Mouse (Mus musculus) embryonic facial prominence, embryonic 10.5 days (tissue): Measurements from ENCODE around the gene Nsl1. TPM values are rescaled to one million over a fixed set of nuclear protein-coding genes. Genes with fewer than 3 reads are reported as not detected.

Experiments
- DNase-seq: peaks from one replicate; pipeline ENCODE4 v3.0.0-alpha.2; 2017; ENCODE audit warnings: low spot score
- H3K27ac ChIP-seq: fragments of 300-500 bp; sonication (generic); replicated peaks from 2 replicates; pipeline ENCODE4 v1.5.1; 2016; ENCODE audit warnings: mild to moderate bottlenecking
- H3K27me3 ChIP-seq: fragments of 300-500 bp; sonication (generic); replicated peaks from 2 replicates; pipeline ENCODE4 v1.6.1; 2016; ENCODE audit warnings: low read depth, mild to moderate bottlenecking; ENCODE audit not compliant: poor library complexity, severe bottlenecking
- H3K36me3 ChIP-seq: fragments of 300-500 bp; sonication (generic); replicated peaks from 2 replicates; pipeline ENCODE4 v1.6.1; 2016; ENCODE audit warnings: mild to moderate bottlenecking, moderate library complexity
- H3K4me1 ChIP-seq: fragments of 300-500 bp; sonication (generic); 2 replicates; pipeline ENCODE4 v1.6.1; 2016
- H3K4me3 ChIP-seq: fragments of 300-500 bp; sonication (generic); 2 replicates; pipeline ENCODE4 v1.5.1; 2016; ENCODE audit warnings: mild to moderate bottlenecking, moderate library complexity
- H3K9me3 ChIP-seq: fragments of 300-500 bp; sonication (generic); 2 replicates; pipeline ENCODE4 v1.6.1; 2016; ENCODE audit warnings: mild to moderate bottlenecking
- WGBS: fragments of 180-500 bp; shearing (Covaris S2); methylation state at CpG from one replicate; pipeline ENCODE4 v1.1.7; 2016; 5-methylcytosine and 5-hydroxymethylcytosine counted together
- polyA plus RNA-seq: library from polyadenylated mRNA; unstranded; fragments of >200 nt; fragmentation: Nextera tagmentation; extraction: Ambion mirVana; gene quantifications from 2 replicates; pipeline ENCODE4 v1.2.1, GENCODE M21; 2016

The Nsl1 gene
- polyA plus RNA-seq, 1 experiment from 2014 or later = 35.4 TPM

DNA sequence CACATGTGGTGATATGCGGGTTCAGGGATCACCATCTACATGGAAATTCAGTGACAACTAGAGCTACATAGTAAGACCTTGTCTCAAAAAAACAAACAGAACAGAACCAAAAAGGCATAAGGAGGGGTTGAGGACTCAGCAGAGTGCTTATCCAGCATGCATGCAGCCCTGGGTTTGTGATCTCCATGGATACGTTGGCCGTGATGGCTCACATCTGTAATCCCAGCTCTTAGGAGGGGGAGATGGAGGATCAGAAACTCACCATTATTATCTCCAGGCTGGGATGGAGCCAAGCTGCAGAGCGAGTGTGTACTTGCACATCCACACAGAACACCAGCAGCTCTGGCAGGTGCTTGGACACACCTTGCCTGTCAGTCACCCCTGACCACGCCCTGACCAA is 69.4 kb downstream of the Nsl1 start:
- Histone ChIP-seq H3K36me3 (no peaks in the 10 kb centered on the region), H3K4me1 (peaks cover 14% of the 10 kb centered on the region), H3K9me3 (peaks cover 12% of the 10 kb centered on the region; the same call in 1 of the 2 replicates), H3K27ac (no peak overlapping the region), H3K27me3 (peaks cover 3% of the 10 kb centered on the region; the same call in 1 of the 2 replicates), H3K4me3 (no peak overlapping the region)
- WGBS = 82% methylated on average over 5 of the region's 5 CpGs
- DNase-seq = no peak

DNA sequence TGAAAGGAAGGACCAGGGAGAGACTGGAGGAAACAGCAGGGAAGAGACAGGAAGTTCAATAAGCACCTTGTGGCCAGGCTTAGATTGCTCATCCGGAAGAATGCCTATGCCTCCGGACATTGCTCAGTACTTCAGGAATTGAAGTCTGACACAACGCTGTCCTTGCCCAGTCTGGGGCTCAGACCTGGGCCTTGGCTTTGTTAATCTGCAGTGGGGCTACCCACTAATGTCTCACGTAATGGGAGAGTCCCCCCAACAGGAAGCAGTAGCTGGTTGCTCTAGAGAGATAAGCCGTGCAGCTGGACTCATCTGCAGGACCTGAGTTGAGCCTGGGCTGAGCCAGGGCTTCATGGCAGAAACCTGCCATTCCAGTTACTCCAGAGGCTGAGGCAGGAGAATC is 70.1 kb downstream of the Nsl1 start:
- WGBS = 68% methylated on average over 5 of the region's 5 CpGs
- no peak for DNase-seq
- peaks cover 3% of the 10 kb centered on the region; the same call in 1 of the 2 replicates for H3K27me3 ChIP-seq
- H3K4me1 ChIP-seq = peaks cover 14% of the 10 kb centered on the region
- H3K4me3 ChIP-seq = no peak overlapping the region
- peak overlapping the region; percentile 16; the same call in 1 of the 2 replicates for H3K27ac ChIP-seq
- peaks cover 12% of the 10 kb centered on the region; the same call in 1 of the 2 replicates for H3K9me3 ChIP-seq
- no peaks in the 10 kb centered on the region for H3K36me3 ChIP-seq

DNA sequence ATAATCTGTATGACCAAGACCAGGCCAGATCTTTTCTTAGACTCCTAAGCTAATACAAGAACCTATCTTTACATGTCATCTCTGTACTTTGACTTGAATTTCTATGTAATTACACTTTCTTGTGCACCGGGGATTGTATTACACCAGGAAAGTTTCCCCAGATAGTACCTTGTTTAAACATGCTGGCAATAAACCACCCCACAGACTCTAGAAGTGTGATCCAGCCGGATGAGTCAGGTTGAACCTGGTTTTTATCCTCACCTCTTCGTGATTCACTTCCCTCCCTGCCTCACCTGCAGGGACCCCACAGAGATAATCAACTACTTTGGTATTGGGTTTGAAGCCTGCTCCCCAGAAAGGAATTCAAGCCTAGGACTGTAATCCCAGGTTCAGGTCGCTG is 72.6 kb downstream of the Nsl1 start:
- Histone ChIP-seq H3K9me3 (no peaks in the 10 kb centered on the region), H3K4me1 (peaks cover 14% of the 10 kb centered on the region), H3K27ac (no peak overlapping the region), H3K4me3 (no peak overlapping the region), H3K27me3 (peaks cover 3% of the 10 kb centered on the region; the same call in 1 of the 2 replicates), H3K36me3 (no peaks in the 10 kb centered on the region)
- WGBS = 55% methylated on average over 4 of the region's 4 CpGs
- no peak for DNase-seq

Other genes with a start within 250 kb of the Nsl1 start
- 14.6 and 16.9 TPM in 2 replicates for gene Rps6kc1, start 151.2 kb upstream of the Nsl1 start, polyA plus RNA-seq
- 50.4 and 55.3 TPM in 2 replicates for gene Angel2, start 137.9 kb upstream of the Nsl1 start, polyA plus RNA-seq
- 52.7 and 56.7 TPM in 2 replicates for gene Vash2, start 83.7 kb upstream of the Nsl1 start, polyA plus RNA-seq
- gene Flvcr1, start 36.9 kb upstream of the Nsl1 start, polyA plus RNA-seq = 6.9 and 7.4 TPM in 2 replicates
- gene Spata45, start 26.4 kb upstream of the Nsl1 start, polyA plus RNA-seq = not detected in 2 replicates
- 10.3 and 12.4 TPM in 2 replicates for gene Tatdn3, start 80 bp upstream of the Nsl1 start, polyA plus RNA-seq
- 7.1 and 9.8 TPM in 2 replicates for gene Batf3, start 34.8 kb downstream of the Nsl1 start, polyA plus RNA-seq
- not detected in 2 replicates for gene Fam71a, start 101.8 kb downstream of the Nsl1 start, polyA plus RNA-seq
- gene Atf3, start 155.0 kb downstream of the Nsl1 start, polyA plus RNA-seq = 1.5 and 2.1 TPM in 2 replicates